Mouse (Mus musculus) midbrain, embryonic 12.5 days (tissue): ENCODE measurements around the gene Acnat1. TPM values are rescaled to one million over a fixed set of nuclear protein-coding genes. Genes with fewer than 3 reads are reported as not detected.
"Not testable (repeated sequence)": the region's sequence is repeated elsewhere in the genome, so short reads cannot be mapped to it uniquely, and the experiment has no call there.

Source experiments
- ATAC-seq: fragments of 200-750 bp; cut with Nextera tagmentation; 2 replicates; pipeline ENCODE4 v1.8.0; 2017; ENCODE audit warnings: low read depth, moderate TSS enrichment, moderate library complexity; ENCODE audit not compliant: low FRiP score
- H3K27ac ChIP-seq: fragments of 300-500 bp; sonication (generic); replicated peaks from 2 replicates; pipeline ENCODE4 v1.5.1; 2016; ENCODE audit warnings: mild to moderate bottlenecking
- H3K27me3 ChIP-seq: fragments of 300-500 bp; sonication (generic); 2 replicates; pipeline ENCODE4 v1.6.1; 2016; ENCODE audit warnings: mild to moderate bottlenecking
- H3K36me3 ChIP-seq: fragments of 300-500 bp; sonication (generic); 2 replicates; pipeline ENCODE4 v1.6.1; 2016
- H3K4me1 ChIP-seq: fragments of 300-500 bp; sonication (generic); 2 replicates; pipeline ENCODE4 v1.6.1; 2016
- H3K4me2 ChIP-seq: fragments of 300-500 bp; sonication (generic); replicated peaks from 2 replicates; pipeline ENCODE4 v1.6.1; 2016; ENCODE audit warnings: mild to moderate bottlenecking, moderate library complexity
- H3K4me3 ChIP-seq: fragments of 300-500 bp; sonication (generic); 2 replicates; pipeline ENCODE4 v1.5.1; 2016; ENCODE audit warnings: mild to moderate bottlenecking
- H3K9ac ChIP-seq: fragments of 300-500 bp; sonication (generic); replicated peaks from 2 replicates; pipeline ENCODE4 v1.6.1; 2016; ENCODE audit warnings: mild to moderate bottlenecking, moderate library complexity
- H3K9me3 ChIP-seq: fragments of 300-500 bp; sonication (generic); 2 replicates; pipeline ENCODE4 v1.6.1; 2016; ENCODE audit warnings: mild to moderate bottlenecking
- WGBS: fragments of 180-500 bp; shearing (Covaris S2); methylation state at CpG from one replicate; pipeline ENCODE4 v1.1.7; 2016; 5-methylcytosine and 5-hydroxymethylcytosine counted together
- polyA plus RNA-seq: library from polyadenylated mRNA; unstranded; fragments of >200 nt; fragmentation: Nextera tagmentation; extraction: Ambion mirVana; gene quantifications from 2 replicates; pipeline ENCODE4 v1.2.1, GENCODE M21; 2016

Acnat1 gene
- not detected in 2 replicates for polyA plus RNA-seq

- no peak within 1 kb of the TSS for H3K27ac ChIP-seq
- no peak within 1 kb of the TSS for H3K4me2 ChIP-seq
- no peaks in the 10 kb centered on the region for H3K9me3 ChIP-seq
- H3K36me3 ChIP-seq, result no peaks in the 10 kb centered on the region
- peaks cover 3% of the 10 kb centered on the region for H3K4me1 ChIP-seq
- 40% methylated on average over 3 of the region's 3 CpGs for WGBS
- H3K27me3 ChIP-seq, result no peaks in the 10 kb centered on the region
- no peak within 1 kb of the TSS for H3K9ac ChIP-seq
- H3K4me3 ChIP-seq, result no peak within 1 kb of the TSS
- ATAC-seq, result no peak
These were observed at the start of gene Acnat1 for GRCm38 (mm10) chr4:49473435-49474100. Acnat1 (minus strand) TSS chr4:49473912.

GRCm38 (mm10) chr4:49522576-49522975 is 48.9 kb upstream of the Acnat1 start:
- no peaks in the 10 kb centered on the region for H3K27me3 ChIP-seq
- no peak overlapping the region for H3K27ac ChIP-seq
- WGBS, result 90% methylated on average over 9 of the region's 9 CpGs
- no peak overlapping the region; the same call in 1 of the 2 replicates for H3K4me2 ChIP-seq
- H3K9me3 ChIP-seq, result no peaks in the 10 kb centered on the region
- no peak overlapping the region for H3K4me3 ChIP-seq
- ATAC-seq, result no peak
- H3K36me3 ChIP-seq, result peaks cover 16% of the 10 kb centered on the region
- H3K4me1 ChIP-seq, result peaks cover 18% of the 10 kb centered on the region
- H3K9ac ChIP-seq, result no peak overlapping the region

GRCm38 (mm10) chr4:49521346-49521745 is 47.6 kb upstream of the Acnat1 start:
- Histone ChIP-seq H3K36me3 (peaks cover 14% of the 10 kb centered on the region), H3K27me3 (no peaks in the 10 kb centered on the region), H3K27ac (no peak overlapping the region), H3K9me3 (no peaks in the 10 kb centered on the region), H3K4me1 (peaks cover 18% of the 10 kb centered on the region), H3K9ac (peak overlapping the region; percentile 78), H3K4me3 (peak overlapping the region; percentile 71), H3K4me2 (peak overlapping the region; percentile 62)
- no peak for ATAC-seq
- 1% methylated on average over 17 of the region's 17 CpGs for whole genome bisulfite sequencing

GRCm38 (mm10) chr4:49520572-49521340 is 47.0 kb upstream of the Acnat1 start, which contains the start of the genes Mrpl50 and Zfp189:
Mrpl50 (minus strand) TSS chr4:49521093.
Zfp189 (plus strand) TSS chr4:49521176.
- peak within 1 kb of the TSS; percentile 78 for H3K9ac ChIP-seq
- H3K4me2 ChIP-seq, result peak within 1 kb of the TSS; percentile 66
- peak within 1 kb of the TSS; percentile 71 for H3K4me3 ChIP-seq
- WGBS, result under 1% methylated on average over 41 of the region's 41 CpGs
- H3K27me3 ChIP-seq, result no peaks in the 10 kb centered on the region
- ATAC-seq, result peak; percentile 99
- no peaks in the 10 kb centered on the region for H3K9me3 ChIP-seq
- H3K4me1 ChIP-seq, result peaks cover 18% of the 10 kb centered on the region
- H3K36me3 ChIP-seq, result peaks cover 14% of the 10 kb centered on the region
- no peak within 1 kb of the TSS; the same call in 1 of the 2 replicates for H3K27ac ChIP-seq

- Histone ChIP-seq H3K4me1 (peaks cover 18% of the 10 kb centered on the region), H3K27me3 (no peaks in the 10 kb centered on the region), H3K36me3 (peaks cover 12% of the 10 kb centered on the region), H3K4me2 (peak overlapping the region; percentile 29), H3K9ac (no peak overlapping the region), H3K9me3 (no peaks in the 10 kb centered on the region), H3K4me3 (no peak overlapping the region), H3K27ac (no peak overlapping the region)
- 72% methylated on average over 5 of the region's 5 CpGs for WGBS
- no peak for ATAC-seq
These were observed 45.8 kb upstream of the Acnat1 start for GRCm38 (mm10) chr4:49519476-49519875.

- peaks cover 25% of the 10 kb centered on the region for H3K36me3 ChIP-seq
- H3K27me3 ChIP-seq, result no peaks in the 10 kb centered on the region
- no peak overlapping the region for H3K9ac ChIP-seq
- H3K4me2 ChIP-seq, result no peak overlapping the region
- no peak for ATAC-seq
- peaks cover 2% of the 10 kb centered on the region; the same call in 1 of the 2 replicates for H3K4me1 ChIP-seq
- H3K27ac ChIP-seq, result no peak overlapping the region
- H3K9me3 ChIP-seq, result no peaks in the 10 kb centered on the region
- H3K4me3 ChIP-seq, result no peak overlapping the region
- WGBS, result 95% methylated on average over 6 of the region's 6 CpGs
These were observed 40.7 kb upstream of the Acnat1 start for GRCm38 (mm10) chr4:49514441-49514840.

GRCm38 (mm10) chr4:49512636-49513035 is 38.9 kb upstream of the Acnat1 start:
- no peaks in the 10 kb centered on the region for H3K27me3 ChIP-seq
- WGBS, result 87% methylated on average over 4 of the region's 4 CpGs
- no peak overlapping the region for H3K27ac ChIP-seq
- H3K4me3 ChIP-seq, result no peak overlapping the region
- ATAC-seq, result no peak
- H3K4me1 ChIP-seq, result no peaks in the 10 kb centered on the region
- H3K9me3 ChIP-seq, result no peaks in the 10 kb centered on the region
- no peak overlapping the region for H3K9ac ChIP-seq
- H3K36me3 ChIP-seq, result peaks cover 25% of the 10 kb centered on the region
- H3K4me2 ChIP-seq, result no peak overlapping the region

- not testable (repeated sequence) for H3K9me3 ChIP-seq, H3K4me3 ChIP-seq, H3K27ac ChIP-seq, H3K4me2 ChIP-seq, ATAC-seq, H3K27me3 ChIP-seq, H3K9ac ChIP-seq, H3K4me1 ChIP-seq
- 93% methylated on average over 1 of the region's 1 CpGs for WGBS
- H3K36me3 ChIP-seq, result peaks cover 25% of the 10 kb centered on the region
These were observed 36.6 kb upstream of the Acnat1 start for GRCm38 (mm10) chr4:49510236-49510835.

GRCm38 (mm10) chr4:49509183-49509582 is 35.5 kb upstream of the Acnat1 start:
- no peaks in the 10 kb centered on the region for H3K4me1 ChIP-seq
- no peak overlapping the region for H3K27ac ChIP-seq
- no peak overlapping the region for H3K4me3 ChIP-seq
- H3K9me3 ChIP-seq, result no peaks in the 10 kb centered on the region
- H3K27me3 ChIP-seq, result no peaks in the 10 kb centered on the region
- H3K9ac ChIP-seq, result no peak overlapping the region
- ATAC-seq, result no peak
- 96% methylated on average over 2 of the region's 2 CpGs for WGBS
- H3K4me2 ChIP-seq, result no peak overlapping the region
- peaks cover 21% of the 10 kb centered on the region for H3K36me3 ChIP-seq

- Histone ChIP-seq H3K9me3 (no peaks in the 10 kb centered on the region), H3K4me1 (no peaks in the 10 kb centered on the region), H3K9ac (no peak within 1 kb of the TSS), H3K4me2 (no peak within 1 kb of the TSS), H3K36me3 (no peaks in the 10 kb centered on the region), H3K27ac (no peak within 1 kb of the TSS), H3K27me3 (no peaks in the 10 kb centered on the region), H3K4me3 (no peak within 1 kb of the TSS)
- 81% methylated on average over 3 of the region's 3 CpGs for WGBS
- no peak for ATAC-seq
These were observed 32.7 kb upstream of the Acnat1 start, which contains the start of gene Baat for GRCm38 (mm10) chr4:49506386-49506785. Baat (minus strand) TSS chr4:49506557.

- no peaks in the 10 kb centered on the region for H3K27me3 ChIP-seq
- H3K4me2 ChIP-seq, result no peak overlapping the region
- 95% methylated on average over 1 of the region's 1 CpGs for WGBS
- ATAC-seq, result no peak
- no peak overlapping the region for H3K9ac ChIP-seq
- H3K36me3 ChIP-seq, result no peaks in the 10 kb centered on the region
- H3K9me3 ChIP-seq, result no peaks in the 10 kb centered on the region
- H3K4me3 ChIP-seq, result no peak overlapping the region
- H3K4me1 ChIP-seq, result no peaks in the 10 kb centered on the region
- H3K27ac ChIP-seq, result no peak overlapping the region
These were observed 29.9 kb upstream of the Acnat1 start for GRCm38 (mm10) chr4:49503563-49503962.
